Mouse (Mus musculus) adrenal gland, adult (tissue): Measurements from ENCODE around the gene Samd4.
A peak's percentile ranks its signal among the peaks of the same experiment; 100 is the strongest.

Source experiments
- DNase-seq, 2 experiments: peaks; one replicate each; pipeline ENCODE4 v3.0.0; 2022 to 2023; ENCODE audit warnings: low spot score in 1 of 2; ENCODE audit not compliant: inconsistent age in 2 of 2

The Samd4 gene

GRCm38 (mm10) chr14:46904276-46904675, 21.6 kb downstream of the Samd4 start:
- no peak for DNase-seq

GRCm38 (mm10) chr14:46908858-46909257, 26.2 kb downstream of the Samd4 start:
- no peak for DNase-seq

- DNase-seq, result no peak
Observed at GRCm38 (mm10) chr14:46912496-46912895, 29.8 kb downstream of the Samd4 start.

DNA sequence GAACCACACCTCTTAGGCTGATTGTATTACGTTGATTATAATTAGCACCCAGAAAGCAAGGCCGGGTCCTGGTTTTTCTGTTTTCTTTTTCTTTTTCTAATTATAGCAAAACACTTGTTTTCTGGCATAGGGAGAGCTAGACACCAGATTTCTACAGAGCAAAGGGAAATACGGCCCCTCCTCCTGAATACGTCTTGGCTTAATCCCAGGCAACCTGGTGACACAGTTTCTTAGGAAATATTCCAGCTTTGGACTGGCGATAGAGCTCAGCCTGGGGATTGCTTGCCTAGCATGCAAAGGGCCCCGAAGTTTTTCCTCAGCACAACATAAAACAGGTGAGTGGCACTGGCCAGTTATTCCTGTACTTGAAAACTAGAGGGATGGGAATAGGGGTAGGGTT, 31.7 kb downstream of the Samd4 start:
- DNase-seq, result peak in 1 of 2 experiments; percentile 56

DNA sequence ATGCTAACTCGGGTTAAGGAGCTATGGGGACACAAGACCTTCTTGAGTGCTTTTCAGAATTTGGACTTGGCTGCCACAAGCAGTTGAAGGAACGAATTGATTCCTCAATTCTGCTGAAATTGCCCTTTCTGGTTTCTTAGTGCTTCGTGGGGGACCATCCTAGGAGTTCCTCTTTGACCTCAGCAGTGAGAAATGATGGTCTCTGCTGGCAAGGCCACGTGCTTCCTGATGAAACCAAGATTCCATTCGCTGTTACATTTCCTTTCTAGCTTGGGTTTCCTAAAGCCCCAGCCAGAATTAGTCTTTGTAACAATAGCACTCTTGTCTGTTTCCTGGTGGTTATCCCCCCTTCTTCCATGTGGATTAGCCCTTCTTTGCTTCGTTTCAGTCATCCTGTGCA, 32.9 kb downstream of the Samd4 start:
- no peak for DNase-seq

GRCm38 (mm10) chr14:46916581-46916980, 33.9 kb downstream of the Samd4 start:
- no peak for DNase-seq

DNA sequence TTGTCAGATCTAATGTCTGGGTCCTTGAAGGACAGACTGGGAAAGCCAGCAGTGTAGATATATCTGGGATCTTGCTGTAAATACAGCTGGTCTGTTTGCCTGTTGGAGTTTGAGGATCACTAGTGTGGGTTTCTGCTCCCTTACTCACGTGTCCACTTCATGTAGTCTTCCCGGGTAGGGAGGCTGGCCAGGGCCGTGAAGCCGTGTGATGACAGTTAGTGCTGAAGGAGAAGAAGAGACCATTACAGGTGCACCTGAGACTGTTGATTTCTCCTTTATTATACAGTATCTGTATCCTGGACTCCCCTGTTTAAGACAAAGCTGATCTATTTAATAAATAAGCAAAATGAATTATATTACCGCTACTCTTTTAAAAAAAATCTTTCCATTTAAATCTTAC, 34.5 kb downstream of the Samd4 start:
- no peak for DNase-seq

DNA sequence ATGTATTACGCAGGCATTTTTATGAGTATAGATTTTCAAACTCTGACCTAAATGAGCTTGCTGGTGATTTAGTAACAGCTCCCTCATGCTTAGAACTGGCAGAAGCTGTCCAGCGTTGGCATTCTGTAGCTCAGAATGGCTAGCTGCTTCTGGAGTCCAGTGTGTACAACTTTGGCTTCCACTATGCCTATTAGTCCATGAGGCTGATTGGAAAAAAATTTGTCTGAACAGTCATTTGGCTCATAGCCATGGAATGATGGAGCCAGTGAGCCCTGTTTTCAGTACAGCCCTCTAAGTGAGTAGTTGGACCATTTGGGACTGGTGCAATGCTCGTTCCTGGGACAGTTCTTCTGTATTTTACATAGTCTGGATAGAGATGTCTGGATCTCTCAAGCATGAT, 34.9 kb downstream of the Samd4 start:
- DNase-seq, result no peak

DNA sequence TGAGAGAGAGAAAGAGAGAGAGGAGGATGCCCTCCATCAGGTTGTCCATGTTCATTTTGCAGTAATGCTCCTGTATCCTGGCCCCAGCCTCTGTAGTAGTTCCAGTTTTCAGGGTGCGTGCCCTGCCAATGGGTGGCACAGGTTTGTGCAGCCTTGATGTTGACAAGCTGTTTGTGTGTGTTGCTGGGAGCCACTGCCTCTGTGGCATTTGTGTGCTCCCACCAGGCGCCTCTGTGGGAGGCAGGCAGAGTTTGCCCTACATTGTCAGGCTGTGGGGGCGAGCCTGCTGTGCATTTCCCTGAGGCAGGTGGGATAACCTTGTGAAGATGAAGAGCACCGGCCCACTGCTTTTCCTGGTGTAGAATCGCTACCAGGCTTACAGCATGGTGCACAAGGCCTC, 37.8 kb downstream of the Samd4 start:
- DNase-seq, result no peak

- DNase-seq, result no peak
Observed at GRCm38 (mm10) chr14:46921178-46921975, 38.7 kb downstream of the Samd4 start.

DNA sequence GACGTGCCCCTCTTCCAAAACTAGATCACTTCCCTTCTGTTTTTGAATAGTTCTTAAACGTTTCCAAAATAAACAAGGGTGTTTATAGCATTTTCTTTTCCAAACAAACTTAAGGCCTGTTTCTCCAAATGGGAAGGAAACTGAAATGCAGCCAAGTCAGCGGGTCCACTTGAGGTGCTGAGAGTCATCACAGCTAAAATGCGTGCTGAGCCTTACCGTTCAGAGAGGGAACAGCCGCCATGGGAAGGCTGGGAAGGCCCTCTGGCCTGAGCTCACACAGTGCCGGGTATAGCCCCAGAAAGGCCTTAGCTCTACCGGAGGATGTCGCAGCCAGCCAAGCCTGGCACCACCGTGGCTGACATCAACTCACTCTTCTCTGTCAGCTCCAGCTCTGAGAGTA, 41.3 kb downstream of the Samd4 start:
- no peak for DNase-seq

- DNase-seq, result no peak
Observed at GRCm38 (mm10) chr14:46924422-46924821, 41.8 kb downstream of the Samd4 start.

DNA sequence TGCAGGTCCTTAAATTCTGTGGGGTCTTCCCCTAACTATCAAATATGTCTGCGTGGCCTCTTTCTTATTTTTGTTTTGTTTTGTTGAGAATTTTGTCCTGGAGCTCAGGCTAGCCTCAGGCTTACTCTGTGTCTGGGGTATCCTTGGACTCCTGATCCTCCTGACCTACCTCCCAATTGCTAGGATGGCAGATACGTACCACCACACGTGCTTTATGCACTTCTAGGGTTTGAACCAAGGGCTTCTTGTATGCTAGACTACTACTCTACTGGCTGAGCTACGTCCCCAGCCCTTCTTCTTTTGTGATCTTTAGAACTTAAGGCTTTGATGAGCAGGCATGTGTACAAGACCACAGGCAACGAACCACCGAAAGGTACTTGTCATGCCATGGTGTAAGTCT, 45.9 kb downstream of the Samd4 start:
- DNase-seq, result no peak

DNA sequence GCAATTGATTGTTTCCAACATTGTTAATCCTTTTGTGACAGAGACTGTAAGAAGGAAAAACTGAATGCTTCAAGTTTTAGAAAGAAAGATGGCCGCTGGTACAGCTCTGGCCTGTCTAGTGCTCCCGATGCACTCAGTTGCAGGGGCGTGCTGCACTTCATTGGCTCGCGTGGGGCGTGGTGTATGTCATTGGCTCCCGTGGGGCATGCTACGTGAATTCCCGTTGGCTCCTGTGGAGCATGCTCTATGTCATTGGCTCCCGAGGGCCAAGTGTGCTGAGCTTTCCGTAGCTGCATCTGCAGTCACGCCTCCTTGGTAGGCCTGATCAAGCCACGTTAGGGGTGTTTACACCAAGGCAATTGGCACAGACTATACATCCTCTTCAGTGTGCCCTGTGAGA, 49.5 kb downstream of the Samd4 start:
- no peak for DNase-seq

GRCm38 (mm10) chr14:46932708-46933107, 50.1 kb downstream of the Samd4 start:
- DNase-seq, result peak in 1 of 2 experiments; percentile 43

DNA sequence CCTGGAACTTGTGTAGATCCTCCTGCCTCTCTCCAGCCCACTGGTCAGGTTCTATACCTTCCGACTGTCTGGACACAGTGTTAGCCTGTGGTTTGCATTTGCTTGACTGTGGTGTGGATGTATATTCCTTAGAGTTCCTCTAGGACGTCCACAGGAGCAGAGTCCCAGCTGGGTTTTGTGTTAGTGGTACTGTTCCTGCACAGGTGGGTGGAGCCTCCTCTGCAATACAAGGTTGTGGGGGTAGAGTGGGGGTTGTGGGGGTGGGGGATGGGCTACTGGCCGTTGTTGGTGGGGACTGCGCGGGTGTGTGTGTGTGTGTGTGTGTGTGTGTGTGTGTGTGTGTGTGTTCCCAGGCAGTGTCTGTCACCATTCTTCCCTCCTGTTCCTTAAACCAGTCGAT, 58.4 kb downstream of the Samd4 start:
- DNase-seq, result no peak

DNA sequence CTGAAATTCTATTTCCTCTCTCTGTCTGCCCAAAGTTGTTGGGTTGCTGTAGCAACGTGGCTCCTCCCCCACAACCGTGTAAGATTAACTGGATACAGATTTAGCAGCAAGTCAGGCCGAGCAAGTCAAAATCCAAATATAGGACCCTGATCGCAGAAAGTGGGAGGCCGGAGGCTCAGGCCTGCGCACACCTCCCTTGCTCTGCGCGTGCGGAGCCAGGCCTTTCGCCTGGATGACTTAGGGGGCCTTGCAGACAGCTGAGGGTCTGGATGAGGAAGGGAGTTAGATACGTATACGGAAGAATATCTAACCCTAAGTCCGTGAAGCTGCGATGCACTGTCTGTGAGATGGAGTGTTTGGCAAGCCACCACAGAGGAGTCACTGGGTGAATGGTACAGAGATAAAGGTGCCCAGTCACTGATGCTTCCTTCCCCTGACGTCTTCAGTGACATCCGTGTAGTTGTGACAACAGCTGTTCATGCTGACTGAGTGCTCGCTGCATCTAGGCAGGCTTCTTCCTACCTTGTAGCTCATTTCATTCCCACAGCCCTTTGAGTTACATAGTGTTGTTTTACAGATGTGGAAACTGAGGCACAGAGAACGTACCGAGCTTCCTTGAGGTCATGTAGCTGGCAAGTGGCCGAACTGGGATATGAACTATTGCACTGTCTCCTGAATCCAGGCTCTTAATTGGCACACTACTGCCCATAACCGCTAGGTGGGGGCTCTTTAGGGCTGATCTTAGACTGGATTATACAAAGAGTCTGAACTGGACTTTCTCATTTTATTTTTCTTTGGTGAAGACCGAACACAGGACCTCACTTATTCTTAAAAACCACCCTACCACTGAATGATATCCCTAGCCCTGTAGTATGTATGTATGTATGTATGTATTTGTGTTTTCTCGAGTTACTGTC, 59.5 kb downstream of the Samd4 start:
- DNase-seq, result peak in 1 of 2 experiments; percentile 50

- DNase-seq, result peak in 1 of 2 experiments; percentile 70
Observed at GRCm38 (mm10) chr14:46944411-46944810, 61.8 kb downstream of the Samd4 start.

DNA sequence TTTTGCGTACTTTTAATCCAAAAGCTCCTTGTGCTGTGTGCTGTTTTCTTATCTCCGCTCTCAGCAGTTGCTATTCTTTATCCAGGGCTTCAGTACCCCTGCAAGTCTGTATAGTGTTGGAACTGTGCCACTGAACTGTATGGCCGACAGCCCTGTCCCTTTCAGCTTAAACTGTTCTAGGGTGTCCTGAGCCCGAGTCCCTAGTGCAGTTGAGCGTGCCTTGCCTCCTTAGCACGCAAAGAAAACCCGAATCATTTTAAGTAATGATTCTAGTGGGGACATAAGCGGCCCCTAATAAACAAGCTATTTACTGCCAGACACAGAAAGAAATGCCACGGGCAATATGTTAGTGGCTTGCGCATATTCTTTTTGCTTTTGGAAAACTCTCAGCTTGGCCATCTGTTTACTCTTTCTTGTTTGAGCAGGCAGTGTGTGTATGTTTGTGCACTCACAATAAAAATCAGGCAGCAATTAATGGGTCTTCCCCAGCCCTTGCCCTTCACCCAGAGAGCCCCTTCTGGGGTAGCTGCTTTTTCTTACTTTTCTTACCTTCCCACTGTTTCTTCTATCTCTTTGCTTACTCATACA, 63.3 kb downstream of the Samd4 start:
- no peak for DNase-seq

DNA sequence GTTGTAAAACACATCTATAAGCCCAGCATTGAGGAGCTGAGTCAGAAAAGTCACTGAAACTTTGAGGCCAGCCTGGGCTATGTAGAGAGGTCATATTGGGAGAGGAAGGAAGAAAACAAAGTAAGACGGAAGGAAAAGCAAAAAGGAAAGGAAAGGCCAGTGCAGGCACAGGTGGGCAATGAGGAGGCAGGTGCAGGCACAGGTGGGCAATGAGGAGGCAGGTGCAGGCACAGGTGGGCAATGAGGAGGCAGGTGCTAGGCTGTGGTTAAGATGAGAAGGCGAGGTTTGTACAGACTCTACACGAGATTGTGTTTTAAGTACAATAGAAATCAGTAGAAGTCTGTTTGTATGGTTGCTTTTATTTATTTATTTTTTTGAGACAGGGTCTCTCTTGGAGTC, 65.0 kb downstream of the Samd4 start:
- no peak for DNase-seq

DNA sequence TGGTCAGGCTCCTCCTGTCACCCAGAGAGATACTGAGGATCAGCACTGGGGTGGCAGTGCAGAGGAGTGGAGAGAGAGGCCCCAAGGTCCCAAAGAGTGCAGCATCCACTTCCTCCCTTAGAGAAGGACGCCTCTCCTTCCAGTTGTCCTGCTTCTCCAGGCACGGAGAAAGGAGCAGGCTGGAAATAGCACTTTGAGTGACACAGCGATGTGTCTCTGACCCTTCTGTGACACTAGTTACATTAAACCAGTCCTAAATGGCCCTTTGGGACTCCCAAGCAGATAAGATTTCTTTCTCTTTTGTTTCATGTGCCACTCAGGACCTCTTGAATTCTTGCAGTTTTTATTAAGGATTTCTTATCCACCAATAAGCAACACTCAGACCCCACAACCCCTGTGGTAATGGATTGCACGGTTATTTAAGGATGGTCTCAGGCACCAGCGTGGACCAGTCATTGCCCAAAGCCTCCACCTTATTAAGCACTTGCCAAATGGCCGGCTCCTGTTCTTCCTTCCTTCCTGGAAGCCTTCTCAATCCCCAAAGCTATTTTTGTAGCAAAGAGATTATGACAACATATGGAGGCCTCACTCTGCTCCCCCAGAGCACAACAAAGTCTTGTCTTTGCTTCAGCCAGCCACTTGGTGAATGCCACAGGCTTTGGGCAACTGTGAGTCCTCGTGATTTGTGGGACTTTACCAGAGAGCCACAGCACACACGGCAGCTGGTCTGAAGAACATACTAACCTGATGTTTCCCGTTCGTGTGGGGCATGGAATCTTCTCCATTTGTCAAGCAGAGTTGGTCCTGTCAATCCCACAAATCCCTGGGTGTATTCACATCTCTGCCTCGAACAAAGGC, 68.1 kb downstream of the Samd4 start:
- DNase-seq, result no peak
